Comparison of ENCODE assay signal across 1 mouse cellular context in genomic region chr7:128237593-128237926, GRCm38 (mm10).
TF ChIP-seq lines count a peak whose summit lies in the region.

No protein-coding gene starts in this region.

TF ChIP-seq in CH12.LX, 34 proteins besides CTCF, POLR2A, EP300 and RAD21 (continued from another document):
- TF ChIP-seq MXI1 (IDR thresholded peaks at IDR 0.05; ENCODE audit: low read depth, low read length) (0 out of 2 replicates have a peak, but pooled peaks have one; percentile 38), USF2 (conservative IDR thresholded peaks at IDR 0.05; ENCODE audit: low read depth, low read length) (no peak), HCFC1 (IDR thresholded peaks at IDR 0.05; ENCODE audit: low read depth, low read length) (peak; percentile 81; the same call in 1 of the 2 replicates), SIN3A (IDR thresholded peaks at IDR 0.05; ENCODE audit: low read length) (no peak; the same call in none of the 2 replicates), IRF4 (IDR thresholded peaks at IDR 0.05; ENCODE audit: low read depth, low read length) (no peak), SMC3 (IDR thresholded peaks at IDR 0.05; ENCODE audit: low read depth, low read length) (no peak)
